Mouse (Mus musculus) lung, embryonic 15.5 days (tissue): ENCODE measurements around the gene Peg12. TPM values are rescaled to one million over a fixed set of nuclear protein-coding genes. Genes with fewer than 3 reads are reported as not detected.

Source experiments
- ATAC-seq: fragments of 200-750 bp; cut with Nextera tagmentation; 2 replicates; pipeline ENCODE4 v1.8.0; 2017; ENCODE audit warnings: moderate number of reproducible peaks, borderline replicate concordance; ENCODE audit not compliant: low FRiP score, low TSS enrichment; ENCODE audit errors: extremely low read depth
- H3K27ac ChIP-seq: fragments of 300-500 bp; sonication (generic); 2 replicates; pipeline ENCODE4 v1.5.1; 2015; ENCODE audit warnings: moderate library complexity, mild to moderate bottlenecking, inconsistent platforms
- H3K27me3 ChIP-seq: fragments of 300-500 bp; sonication (generic); 2 replicates; pipeline ENCODE4 v1.6.1; 2015; ENCODE audit warnings: inconsistent platforms
- H3K36me3 ChIP-seq: fragments of 300-500 bp; sonication (generic); 2 replicates; pipeline ENCODE4 v1.6.1; 2015; ENCODE audit warnings: inconsistent platforms
- H3K4me1 ChIP-seq: fragments of 300-500 bp; sonication (generic); 2 replicates; pipeline ENCODE4 v1.6.1; 2015; ENCODE audit warnings: inconsistent platforms
- H3K4me2 ChIP-seq: fragments of 300-500 bp; sonication (generic); 2 replicates; pipeline ENCODE4 v1.6.1; 2015; ENCODE audit warnings: inconsistent platforms, mild to moderate bottlenecking, moderate library complexity
- H3K4me3 ChIP-seq: fragments of 300-500 bp; sonication (generic); 2 replicates; pipeline ENCODE4 v1.5.1; 2015; ENCODE audit warnings: mild to moderate bottlenecking, inconsistent platforms
- H3K9ac ChIP-seq: fragments of 300-500 bp; sonication (generic); 2 replicates; pipeline ENCODE4 v1.6.1; 2015; ENCODE audit warnings: inconsistent platforms
- H3K9me3 ChIP-seq: fragments of 300-500 bp; sonication (generic); 2 replicates; pipeline ENCODE4 v1.6.1; 2016; ENCODE audit warnings: inconsistent platforms
- WGBS: fragments of 180-500 bp; shearing (Covaris S2); methylation state at CpG from one replicate; pipeline ENCODE4 v1.1.7; 2015; 5-methylcytosine and 5-hydroxymethylcytosine counted together
- polyA plus RNA-seq: library from polyadenylated mRNA; unstranded; fragments of >200 nt; fragmentation: Nextera tagmentation; extraction: Ambion mirVana; gene quantifications from 2 replicates; pipeline ENCODE4 v1.2.1, GENCODE M21; 2015

Peg12 gene
- polyA plus RNA-seq, result 31.0 and 33.7 TPM in 2 replicates

- H3K9me3 ChIP-seq, result no peaks in the 10 kb centered on the region
- 17% methylated on average over 65 of the region's 82 CpGs for WGBS
- peak within 1 kb of the TSS; percentile 60 for H3K9ac ChIP-seq
- H3K27ac ChIP-seq, result peak within 1 kb of the TSS; percentile 96
- peak within 1 kb of the TSS; percentile 58 for H3K4me3 ChIP-seq
- ATAC-seq, result peak; percentile 92
- no peaks in the 10 kb centered on the region for H3K27me3 ChIP-seq
- H3K36me3 ChIP-seq, result no peaks in the 10 kb centered on the region
- H3K4me1 ChIP-seq, result no peaks in the 10 kb centered on the region
- H3K4me2 ChIP-seq, result peak within 1 kb of the TSS; percentile 59
Observed at GRCm38 (mm10) chr7:62463878-62464755, at the start of gene Peg12. Gene Peg12, minus strand, starts transcription at chr7:62464510.

- Histone ChIP-seq H3K27me3 (no peaks in the 10 kb centered on the region), H3K4me1 (no peaks in the 10 kb centered on the region), H3K9me3 (no peaks in the 10 kb centered on the region), H3K9ac (no peak overlapping the region), H3K27ac (no peak overlapping the region), H3K4me3 (no peak overlapping the region), H3K36me3 (no peaks in the 10 kb centered on the region), H3K4me2 (no peak overlapping the region)
- WGBS, result 21% methylated on average over 2 of the region's 2 CpGs
- no peak for ATAC-seq
Observed at GRCm38 (mm10) chr7:62486139-62486538, 21.8 kb upstream of the Peg12 start.

GRCm38 (mm10) chr7:62463007-62463877, 1.1 kb downstream of the Peg12 start:
- Histone ChIP-seq H3K27me3 (no peaks in the 10 kb centered on the region), H3K9ac (peak overlapping the region; percentile 60), H3K4me3 (peak overlapping the region; percentile 58), H3K27ac (peak overlapping the region; percentile 96), H3K9me3 (no peaks in the 10 kb centered on the region), H3K4me1 (no peaks in the 10 kb centered on the region), H3K36me3 (no peaks in the 10 kb centered on the region), H3K4me2 (peak overlapping the region; percentile 59)
- WGBS, result 20% methylated on average over 55 of the region's 55 CpGs
- ATAC-seq, result no peak

- H3K4me1 ChIP-seq, result no peaks in the 10 kb centered on the region
- peak; percentile 33; the same call in 1 of the 2 replicates for ATAC-seq
- peak overlapping the region; percentile 58 for H3K4me3 ChIP-seq
- no peaks in the 10 kb centered on the region for H3K9me3 ChIP-seq
- WGBS, result 18% methylated on average over 13 of the region's 13 CpGs
- H3K9ac ChIP-seq, result peak overlapping the region; percentile 24; the same call in 1 of the 2 replicates
- H3K36me3 ChIP-seq, result no peaks in the 10 kb centered on the region
- H3K27me3 ChIP-seq, result no peaks in the 10 kb centered on the region
- peak overlapping the region; percentile 59 for H3K4me2 ChIP-seq
- peak overlapping the region; percentile 33; the same call in 1 of the 2 replicates for H3K27ac ChIP-seq
Observed at GRCm38 (mm10) chr7:62462229-62463006, 1.9 kb downstream of the Peg12 start.

- Histone ChIP-seq H3K9ac (no peak overlapping the region), H3K27me3 (no peaks in the 10 kb centered on the region), H3K4me2 (no peak overlapping the region), H3K36me3 (no peaks in the 10 kb centered on the region), H3K27ac (no peak overlapping the region), H3K4me1 (no peaks in the 10 kb centered on the region), H3K9me3 (no peaks in the 10 kb centered on the region), H3K4me3 (no peak overlapping the region)
- no peak for ATAC-seq
- 28% methylated on average over 2 of the region's 2 CpGs for WGBS
Observed at GRCm38 (mm10) chr7:62452353-62452752, 12.0 kb downstream of the Peg12 start.

GRCm38 (mm10) chr7:62445431-62446165, 18.7 kb downstream of the Peg12 start:
- Histone ChIP-seq H3K4me3 (no peak overlapping the region), H3K9ac (no peak overlapping the region), H3K27me3 (no peaks in the 10 kb centered on the region), H3K27ac (no peak overlapping the region), H3K4me2 (no peak overlapping the region), H3K9me3 (no peaks in the 10 kb centered on the region), H3K4me1 (no peaks in the 10 kb centered on the region), H3K36me3 (no peaks in the 10 kb centered on the region)
- ATAC-seq, result no peak

- no peaks in the 10 kb centered on the region for H3K36me3 ChIP-seq
- H3K27me3 ChIP-seq, result no peaks in the 10 kb centered on the region
- no peaks in the 10 kb centered on the region for H3K9me3 ChIP-seq
- no peak overlapping the region for H3K4me3 ChIP-seq
- H3K4me2 ChIP-seq, result no peak overlapping the region
- H3K27ac ChIP-seq, result no peak overlapping the region
- WGBS, result 42% methylated on average over 2 of the region's 2 CpGs
- ATAC-seq, result no peak
- H3K4me1 ChIP-seq, result no peaks in the 10 kb centered on the region
- no peak overlapping the region for H3K9ac ChIP-seq
Observed at GRCm38 (mm10) chr7:62436394-62436793, 27.9 kb downstream of the Peg12 start.

GRCm38 (mm10) chr7:62433243-62433642, 31.1 kb downstream of the Peg12 start:
- Histone ChIP-seq H3K36me3 (no peaks in the 10 kb centered on the region), H3K4me1 (no peaks in the 10 kb centered on the region), H3K4me3 (no peak overlapping the region), H3K27me3 (no peaks in the 10 kb centered on the region), H3K27ac (no peak overlapping the region), H3K9ac (no peak overlapping the region), H3K4me2 (no peak overlapping the region), H3K9me3 (no peaks in the 10 kb centered on the region)
- 30% methylated on average over 3 of the region's 3 CpGs for WGBS
- no peak for ATAC-seq

GRCm38 (mm10) chr7:62428337-62428736, 36.0 kb downstream of the Peg12 start:
- ATAC-seq, result no peak
- Histone ChIP-seq H3K9me3 (no peaks in the 10 kb centered on the region), H3K4me2 (no peak overlapping the region), H3K4me3 (no peak overlapping the region), H3K9ac (no peak overlapping the region), H3K36me3 (no peaks in the 10 kb centered on the region), H3K4me1 (no peaks in the 10 kb centered on the region), H3K27ac (no peak overlapping the region), H3K27me3 (0 out of 2 replicates have a peak, but pooled peaks cover 2% of the 10 kb centered on the region)
- WGBS, result 21% methylated on average over 8 of the region's 8 CpGs

GRCm38 (mm10) chr7:62423210-62423609, 41.1 kb downstream of the Peg12 start:
- no peak for ATAC-seq
- 47% methylated on average over 4 of the region's 4 CpGs for WGBS
- Histone ChIP-seq H3K4me1 (peaks cover 9% of the 10 kb centered on the region; the same call in 1 of the 2 replicates), H3K9ac (no peak overlapping the region), H3K27ac (no peak overlapping the region), H3K4me2 (no peak overlapping the region), H3K27me3 (peaks cover 6% of the 10 kb centered on the region; the same call in 1 of the 2 replicates), H3K9me3 (no peaks in the 10 kb centered on the region), H3K36me3 (no peaks in the 10 kb centered on the region), H3K4me3 (no peak overlapping the region)

- peaks cover 9% of the 10 kb centered on the region; the same call in 1 of the 2 replicates for H3K4me1 ChIP-seq
- no peak overlapping the region for H3K27ac ChIP-seq
- no peak for ATAC-seq
- no peak overlapping the region for H3K9ac ChIP-seq
- H3K27me3 ChIP-seq, result peaks cover 6% of the 10 kb centered on the region; the same call in 1 of the 2 replicates
- H3K4me3 ChIP-seq, result 0 out of 2 replicates have a peak overlapping the region, but pooled peaks have one; percentile 64
- H3K36me3 ChIP-seq, result no peaks in the 10 kb centered on the region
- WGBS, result 69% methylated on average over 6 of the region's 6 CpGs
- no peaks in the 10 kb centered on the region for H3K9me3 ChIP-seq
- H3K4me2 ChIP-seq, result no peak overlapping the region
Observed at GRCm38 (mm10) chr7:62420566-62420965, 43.7 kb downstream of the Peg12 start.
